Mouse (Mus musculus): ENCODE results near the gene Btnl4. TPM values are rescaled to one million over a fixed set of nuclear protein-coding genes. Genes with fewer than 3 reads are reported as not detected.
"Not testable (repeated sequence)": the region's sequence is repeated elsewhere in the genome, so short reads cannot be mapped to it uniquely, and the experiment has no call there.

Btnl4 gene
- not detected in 2 replicates for polyA plus RNA-seq (2015; fragmentation: Nextera tagmentation; extraction: Ambion mirVana)

DNA sequence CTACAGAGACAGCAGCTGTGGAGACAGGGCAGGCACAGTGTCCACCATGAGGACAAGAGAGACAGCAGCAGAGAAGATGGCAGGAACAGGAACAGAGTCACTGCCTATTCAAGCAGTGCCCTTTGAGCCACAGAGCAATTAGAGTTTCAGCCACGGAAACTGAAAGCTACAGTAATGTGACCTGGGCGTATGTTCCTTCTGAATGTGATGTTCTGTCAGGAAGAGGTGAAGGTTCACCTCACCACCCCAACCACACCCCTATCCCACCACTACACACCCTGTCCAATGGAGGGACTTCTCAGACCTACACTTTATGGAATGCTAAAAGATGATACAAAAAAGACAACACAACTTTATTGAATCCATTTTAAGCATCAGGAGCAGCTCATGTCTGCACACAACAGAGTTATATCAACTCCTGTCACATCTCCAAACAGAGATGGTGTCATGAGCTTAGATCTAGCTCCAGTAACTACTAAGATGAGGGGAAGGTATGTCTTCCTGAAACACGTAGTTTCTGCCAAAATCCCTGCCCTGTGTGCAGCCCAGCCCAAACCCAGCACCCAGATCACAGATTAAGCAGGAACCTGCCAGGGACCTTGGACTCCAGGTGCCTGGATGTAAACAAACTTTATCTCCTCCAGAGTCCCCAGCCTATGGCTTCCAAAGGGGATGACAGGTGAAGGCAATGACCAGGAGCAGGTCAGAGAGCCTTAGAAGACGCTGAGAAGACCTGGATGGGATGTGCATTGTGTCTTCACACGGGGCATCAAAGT lies at the start of gene Btnl4:
Gene Btnl4 (minus strand): TSS at position 81 of the 776 bp plus-strand sequence.
- H3K4me3 ChIP-seq (ENCODE audit: low read length); H3K27me3 ChIP-seq (ENCODE audit: control insufficient read depth, insufficient read depth, low read depth, low read length); H3K4me1 ChIP-seq (replicated peaks; ENCODE audit: control insufficient read depth, insufficient read depth, low read length); H3K9me3 ChIP-seq (ENCODE audit: control insufficient read depth, low read length); H3K36me3 ChIP-seq (ENCODE audit: control insufficient read depth, insufficient read depth, low read length); H3K9ac ChIP-seq (ENCODE audit: low read length); H3K27ac ChIP-seq (ENCODE audit: low read length); ATAC-seq (ENCODE audit: low read depth); H3K4me2 ChIP-seq (ENCODE audit: low read depth, low read length): not testable (repeated sequence)
- WGBS, result 68% methylated on average over 4 of the region's 5 CpGs

DNA sequence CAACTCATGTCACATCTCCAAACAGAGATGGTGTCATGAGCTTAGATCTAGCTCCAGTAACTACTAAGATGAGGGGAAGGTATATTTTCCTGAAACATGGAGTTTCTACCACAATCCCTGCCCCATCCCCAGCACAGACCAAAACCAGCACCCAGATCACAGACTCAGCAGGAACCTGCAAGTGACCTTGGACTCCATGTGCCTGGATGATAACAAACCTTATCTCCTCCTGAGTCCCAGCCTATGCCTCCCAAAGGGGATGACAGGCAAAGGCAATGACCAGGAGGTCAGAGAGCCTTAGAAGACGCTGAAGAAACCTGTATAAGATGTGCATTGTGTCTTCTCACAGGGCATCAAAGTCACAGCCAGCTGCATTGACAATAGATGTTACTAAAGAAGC lies 41.9 kb upstream of the Btnl4 start:
- ATAC-seq (ENCODE audit: low read depth), result no peak
- no peak overlapping the region for H3K27ac ChIP-seq (ENCODE audit: low read length)
- H3K36me3 ChIP-seq (ENCODE audit: control insufficient read depth, insufficient read depth, low read length), result no peaks in the 10 kb centered on the region
- 43% methylated on average over 1 of the region's 1 CpGs for WGBS
- H3K27me3 ChIP-seq (ENCODE audit: control insufficient read depth, insufficient read depth, low read depth, low read length), result no peaks in the 10 kb centered on the region
- H3K9me3 ChIP-seq (ENCODE audit: control insufficient read depth, low read length), result no peaks in the 10 kb centered on the region
- H3K4me3 ChIP-seq (ENCODE audit: low read length), result no peak overlapping the region
- no peak overlapping the region for H3K9ac ChIP-seq (ENCODE audit: low read length)
- H3K4me2 ChIP-seq (ENCODE audit: low read depth, low read length), result no peak overlapping the region
- H3K4me1 ChIP-seq (replicated peaks; ENCODE audit: control insufficient read depth, insufficient read depth, low read length), result no peaks in the 10 kb centered on the region

DNA sequence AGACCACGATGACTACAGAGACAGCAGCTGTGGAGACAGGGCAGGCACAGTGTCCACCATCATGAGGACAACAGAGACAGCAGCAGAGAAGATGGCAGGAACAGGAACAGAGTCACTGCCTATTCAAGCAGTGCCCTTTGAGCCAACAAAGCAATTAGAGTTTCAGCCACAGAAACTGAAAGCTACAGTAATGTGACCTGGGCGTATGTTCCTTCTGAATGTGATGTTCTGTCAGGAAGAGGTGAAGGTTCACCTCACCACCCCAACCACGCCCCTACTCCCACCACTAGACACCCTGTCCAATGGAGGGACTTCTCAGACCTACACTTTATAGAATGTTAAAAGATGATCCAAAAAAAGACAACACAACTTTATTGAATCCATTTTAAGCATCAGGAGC lies 41.5 kb upstream of the Btnl4 start:
- not testable (repeated sequence) for H3K9ac ChIP-seq (ENCODE audit: low read length); H3K9me3 ChIP-seq (ENCODE audit: control insufficient read depth, low read length); H3K4me3 ChIP-seq (ENCODE audit: low read length); H3K27ac ChIP-seq (ENCODE audit: low read length); H3K4me1 ChIP-seq (replicated peaks; ENCODE audit: control insufficient read depth, insufficient read depth, low read length); H3K4me2 ChIP-seq (ENCODE audit: low read depth, low read length); ATAC-seq (ENCODE audit: low read depth); H3K27me3 ChIP-seq (ENCODE audit: control insufficient read depth, insufficient read depth, low read depth, low read length); H3K36me3 ChIP-seq (ENCODE audit: control insufficient read depth, insufficient read depth, low read length)
- WGBS, result 55% methylated on average over 3 of the region's 3 CpGs

DNA sequence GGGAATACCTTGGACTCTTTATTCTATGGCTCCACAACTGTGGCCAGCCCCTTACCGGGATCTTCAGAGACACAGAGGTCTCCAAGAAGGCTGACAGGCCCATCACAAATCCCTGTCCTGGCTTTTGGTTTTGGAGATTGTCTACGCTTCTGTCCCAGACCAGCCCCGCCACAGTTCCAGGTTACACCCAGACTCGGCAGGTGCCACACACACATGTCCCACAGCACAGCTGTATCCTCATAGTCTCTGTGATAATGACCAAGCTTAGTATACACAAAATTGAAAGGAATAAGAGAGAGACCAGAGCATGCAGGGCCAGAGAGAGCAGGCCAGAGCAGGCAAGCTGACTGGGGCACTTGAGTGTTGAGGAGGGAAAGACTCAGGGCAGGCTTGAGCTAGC lies 40.7 kb upstream of the Btnl4 start:
- 90% methylated on average over 4 of the region's 4 CpGs for WGBS
- no peak for ATAC-seq (ENCODE audit: low read depth)
- H3K4me2 ChIP-seq (ENCODE audit: low read depth, low read length), result no peak overlapping the region
- H3K36me3 ChIP-seq (ENCODE audit: control insufficient read depth, insufficient read depth, low read length), result no peaks in the 10 kb centered on the region
- H3K4me3 ChIP-seq (ENCODE audit: low read length), result no peak overlapping the region
- H3K9ac ChIP-seq (ENCODE audit: low read length), result no peak overlapping the region
- no peaks in the 10 kb centered on the region for H3K9me3 ChIP-seq (ENCODE audit: control insufficient read depth, low read length)
- no peaks in the 10 kb centered on the region for H3K27me3 ChIP-seq (ENCODE audit: control insufficient read depth, insufficient read depth, low read depth, low read length)
- no peaks in the 10 kb centered on the region for H3K4me1 ChIP-seq (replicated peaks; ENCODE audit: control insufficient read depth, insufficient read depth, low read length)
- H3K27ac ChIP-seq (ENCODE audit: low read length), result no peak overlapping the region

DNA sequence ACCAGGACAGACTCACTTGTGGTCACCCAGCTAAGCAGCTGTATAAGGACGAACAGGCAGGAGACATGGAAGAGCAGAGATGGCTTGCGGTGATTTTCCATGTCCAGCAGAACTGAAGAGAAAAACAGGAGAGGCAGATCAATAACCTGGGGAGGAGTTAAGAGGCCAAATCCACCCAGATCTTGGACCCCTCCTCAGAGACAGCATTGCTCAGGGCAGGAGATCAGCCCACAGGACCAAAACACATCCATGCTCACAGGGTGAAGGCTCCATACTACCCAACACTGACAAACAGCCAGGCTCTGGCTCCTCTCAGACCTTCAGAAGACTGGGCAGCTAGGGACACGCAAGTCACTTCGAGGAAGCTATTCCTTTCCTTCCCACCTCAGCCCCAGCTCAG lies 40.1 kb upstream of the Btnl4 start, which contains the start of gene Btnl6:
Gene Btnl6 (minus strand): TSS at position 101 of the 400 bp plus-strand sequence.
- no peaks in the 10 kb centered on the region for H3K27me3 ChIP-seq (ENCODE audit: control insufficient read depth, insufficient read depth, low read depth, low read length)
- H3K27ac ChIP-seq (ENCODE audit: low read length), result no peak within 1 kb of the TSS
- no peak within 1 kb of the TSS for H3K4me2 ChIP-seq (ENCODE audit: low read depth, low read length)
- no peak within 1 kb of the TSS for H3K4me3 ChIP-seq (ENCODE audit: low read length)
- H3K36me3 ChIP-seq (ENCODE audit: control insufficient read depth, insufficient read depth, low read length), result no peaks in the 10 kb centered on the region
- no peaks in the 10 kb centered on the region for H3K4me1 ChIP-seq (replicated peaks; ENCODE audit: control insufficient read depth, insufficient read depth, low read length)
- H3K9ac ChIP-seq (ENCODE audit: low read length), result no peak within 1 kb of the TSS
- H3K9me3 ChIP-seq (ENCODE audit: control insufficient read depth, low read length), result no peaks in the 10 kb centered on the region
- WGBS, result 83% methylated on average over 4 of the region's 4 CpGs
- no peak for ATAC-seq (ENCODE audit: low read depth)

DNA sequence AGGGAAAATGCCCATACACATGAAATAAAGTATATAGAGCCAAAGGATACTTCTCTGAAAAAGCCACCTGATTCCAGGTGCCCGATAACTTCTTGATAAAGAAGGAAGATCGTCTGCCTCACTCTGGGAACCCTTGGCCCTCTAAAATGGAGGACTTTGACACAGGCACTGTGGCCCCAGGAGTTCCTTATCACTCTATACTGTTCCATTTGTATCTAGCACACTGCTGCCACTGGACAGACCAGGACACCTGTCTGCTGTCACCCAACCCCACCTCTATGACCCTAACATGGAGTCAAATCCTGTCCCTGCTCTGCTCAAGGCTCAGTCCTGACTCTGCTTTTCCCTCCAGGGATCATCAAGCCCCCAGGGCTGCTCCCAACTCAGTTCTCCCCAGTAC lies 39.4 kb upstream of the Btnl4 start:
- 64% methylated on average over 2 of the region's 2 CpGs for WGBS
- no peaks in the 10 kb centered on the region for H3K36me3 ChIP-seq (ENCODE audit: control insufficient read depth, insufficient read depth, low read length)
- H3K9me3 ChIP-seq (ENCODE audit: control insufficient read depth, low read length), result no peaks in the 10 kb centered on the region
- H3K27ac ChIP-seq (ENCODE audit: low read length), result no peak overlapping the region
- H3K4me1 ChIP-seq (replicated peaks; ENCODE audit: control insufficient read depth, insufficient read depth, low read length), result no peaks in the 10 kb centered on the region
- H3K4me3 ChIP-seq (ENCODE audit: low read length), result no peak overlapping the region
- no peak overlapping the region for H3K9ac ChIP-seq (ENCODE audit: low read length)
- H3K27me3 ChIP-seq (ENCODE audit: control insufficient read depth, insufficient read depth, low read depth, low read length), result no peaks in the 10 kb centered on the region
- ATAC-seq (ENCODE audit: low read depth), result no peak
- no peak overlapping the region for H3K4me2 ChIP-seq (ENCODE audit: low read depth, low read length)

DNA sequence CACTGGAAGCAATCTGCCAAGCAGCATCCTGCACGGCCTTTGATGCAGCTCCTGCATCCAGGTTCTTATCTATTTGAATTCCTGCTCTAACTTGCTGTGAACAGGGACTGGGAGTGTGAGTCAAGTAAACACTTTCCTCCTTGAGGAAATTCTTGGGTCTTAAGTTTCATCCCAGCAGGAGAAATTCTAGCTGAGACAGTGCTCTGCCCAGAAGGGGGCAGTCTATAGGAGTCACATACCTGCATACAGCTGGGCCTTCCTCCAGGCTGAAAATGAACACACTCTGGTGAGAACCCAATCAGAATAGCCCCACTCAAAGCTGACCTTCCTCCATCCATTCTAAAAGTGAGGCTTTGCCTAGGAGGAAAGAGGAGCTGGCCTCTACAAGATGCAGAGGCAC lies 34.6 kb upstream of the Btnl4 start:
- not testable (repeated sequence) for H3K4me1 ChIP-seq (replicated peaks; ENCODE audit: control insufficient read depth, insufficient read depth, low read length); ATAC-seq (ENCODE audit: low read depth)

DNA sequence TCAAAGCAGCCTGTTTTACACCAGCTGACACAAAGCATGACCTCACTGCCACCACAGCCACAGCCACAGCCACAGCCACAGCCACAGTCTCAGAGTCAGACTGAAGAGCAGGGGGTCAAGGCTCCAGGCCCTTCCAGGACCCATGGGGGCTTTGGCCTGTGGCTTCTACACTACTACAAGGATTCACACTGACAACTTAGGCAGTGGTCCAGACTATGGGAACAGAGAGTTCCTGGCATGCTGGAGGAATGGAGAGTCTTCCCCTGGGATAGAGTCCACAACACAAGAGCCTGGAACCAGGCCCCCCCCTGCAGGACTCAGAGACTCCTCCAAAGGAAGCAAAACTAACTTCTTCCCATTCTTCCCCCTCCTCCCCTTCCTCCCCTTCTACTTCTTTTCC lies 30.5 kb upstream of the Btnl4 start:
- H3K9ac ChIP-seq (ENCODE audit: low read length), result no peak overlapping the region
- H3K9me3 ChIP-seq (ENCODE audit: control insufficient read depth, low read length), result no peaks in the 10 kb centered on the region
- H3K27ac ChIP-seq (ENCODE audit: low read length), result no peak overlapping the region
- H3K4me2 ChIP-seq (ENCODE audit: low read depth, low read length), result no peak overlapping the region
- no peaks in the 10 kb centered on the region for H3K36me3 ChIP-seq (ENCODE audit: control insufficient read depth, insufficient read depth, low read length)
- no peak overlapping the region for H3K4me3 ChIP-seq (ENCODE audit: low read length)
- ATAC-seq (ENCODE audit: low read depth), result no peak
- H3K27me3 ChIP-seq (ENCODE audit: control insufficient read depth, insufficient read depth, low read depth, low read length), result no peaks in the 10 kb centered on the region
- no peaks in the 10 kb centered on the region for H3K4me1 ChIP-seq (replicated peaks; ENCODE audit: control insufficient read depth, insufficient read depth, low read length)

More for the DNA sequence above, 34.6 kb upstream of the Btnl4 start:
- not testable (repeated sequence) for H3K36me3 ChIP-seq (ENCODE audit: control insufficient read depth, insufficient read depth, low read length); H3K4me2 ChIP-seq (ENCODE audit: low read depth, low read length); H3K9ac ChIP-seq (ENCODE audit: low read length); H3K4me3 ChIP-seq (ENCODE audit: low read length); H3K27ac ChIP-seq (ENCODE audit: low read length); H3K9me3 ChIP-seq (ENCODE audit: control insufficient read depth, low read length); H3K27me3 ChIP-seq (ENCODE audit: control insufficient read depth, insufficient read depth, low read depth, low read length)
- 18% methylated on average over 1 of the region's 1 CpGs for WGBS

DNA sequence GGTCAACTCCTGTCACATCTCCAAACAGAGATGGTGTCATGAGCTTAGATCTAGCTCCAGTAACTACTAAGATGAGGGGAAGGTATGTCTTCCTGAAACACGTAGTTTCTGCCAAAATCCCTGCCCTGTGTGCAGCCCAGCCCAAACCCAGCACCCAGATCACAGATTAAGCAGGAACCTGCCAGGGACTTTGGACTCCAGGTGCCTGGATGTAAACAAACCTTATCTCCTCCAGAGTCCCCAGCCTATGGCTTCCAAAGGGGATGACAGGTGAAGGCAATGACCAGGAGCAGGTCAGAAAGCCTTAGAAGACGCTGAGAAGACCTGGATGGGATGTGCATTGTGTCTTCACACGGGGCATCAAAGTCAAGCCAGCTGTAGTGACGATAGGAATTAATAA lies 20.6 kb upstream of the Btnl4 start:
- 73% methylated on average over 2 of the region's 4 CpGs for WGBS
- H3K4me3 ChIP-seq (ENCODE audit: low read length); ATAC-seq (ENCODE audit: low read depth): not testable (repeated sequence)

DNA sequence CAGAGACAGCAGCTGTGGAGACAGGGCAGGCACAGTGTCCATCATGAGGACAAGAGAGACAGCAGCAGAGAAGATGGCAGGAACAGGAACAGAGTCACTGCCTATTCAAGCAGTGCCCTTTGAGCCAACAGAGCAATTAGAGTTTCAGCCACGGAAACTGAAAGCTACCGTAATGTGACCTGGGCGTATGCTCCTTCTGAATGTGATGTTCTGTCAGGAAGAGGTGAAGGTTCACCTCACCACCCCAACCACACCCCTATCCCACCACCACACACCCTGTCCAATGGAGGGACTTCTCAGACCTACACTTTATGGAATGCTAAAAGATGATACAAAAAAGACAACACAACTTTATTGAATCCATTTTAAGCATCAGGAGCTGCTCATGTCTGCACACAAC lies 20.2 kb upstream of the Btnl4 start:
- H3K4me1 ChIP-seq (replicated peaks; ENCODE audit: control insufficient read depth, insufficient read depth, low read length); H3K9me3 ChIP-seq (ENCODE audit: control insufficient read depth, low read length); H3K9ac ChIP-seq (ENCODE audit: low read length); H3K27me3 ChIP-seq (ENCODE audit: control insufficient read depth, insufficient read depth, low read depth, low read length); ATAC-seq (ENCODE audit: low read depth); H3K4me2 ChIP-seq (ENCODE audit: low read depth, low read length); H3K27ac ChIP-seq (ENCODE audit: low read length); H3K4me3 ChIP-seq (ENCODE audit: low read length); H3K36me3 ChIP-seq (ENCODE audit: control insufficient read depth, insufficient read depth, low read length): not testable (repeated sequence)
- WGBS, result 58% methylated on average over 3 of the region's 3 CpGs

More for the DNA sequence above, 20.6 kb upstream of the Btnl4 start:
- not testable (repeated sequence) for H3K36me3 ChIP-seq (ENCODE audit: control insufficient read depth, insufficient read depth, low read length); H3K4me1 ChIP-seq (replicated peaks; ENCODE audit: control insufficient read depth, insufficient read depth, low read length); H3K9me3 ChIP-seq (ENCODE audit: control insufficient read depth, low read length); H3K4me2 ChIP-seq (ENCODE audit: low read depth, low read length); H3K27ac ChIP-seq (ENCODE audit: low read length); H3K9ac ChIP-seq (ENCODE audit: low read length); H3K27me3 ChIP-seq (ENCODE audit: control insufficient read depth, insufficient read depth, low read depth, low read length)
